Mouse (Mus musculus): ENCODE measurements at regions not wholly inside any gene's neighbourhood (a gene's known extent, or its start where the extent isn't known, plus 50 kb on each side); places are given as distances from the start of the nearest gene placed in this dataset.

- no peak for DNase-seq (ENCODE audit: low spot score in 2 of 2)
Observed at GRCm38 (mm10) chrX:10770575-10770974, 55.8 kb downstream of the Mid1ip1 start.

GRCm38 (mm10) chrX:10775714-10776515, 61.1 kb downstream of the Mid1ip1 start:
- DNase-seq (ENCODE audit: low spot score in 2 of 2): peak in 1 of 2 experiments; percentile 23

- DNase-seq (ENCODE audit: low spot score in 2 of 2): no peak
Observed at GRCm38 (mm10) chrX:10776516-10776818, 61.7 kb downstream of the Mid1ip1 start.

GRCm38 (mm10) chrX:10778014-10778413, 63.2 kb downstream of the Mid1ip1 start:
- DNase-seq (ENCODE audit: low spot score in 2 of 2): no peak

- no peak for DNase-seq (ENCODE audit: low spot score in 2 of 2)
Observed at GRCm38 (mm10) chrX:10786359-10786758, 71.5 kb downstream of the Mid1ip1 start.

- DNase-seq (ENCODE audit: low spot score in 2 of 2): no peak
Observed at GRCm38 (mm10) chrX:10787057-10787456, 72.2 kb downstream of the Mid1ip1 start.

GRCm38 (mm10) chrX:10820313-10820920, 105.6 kb downstream of the Mid1ip1 start:
- DNase-seq (ENCODE audit: low spot score in 2 of 2): no peak

GRCm38 (mm10) chrX:10833681-10834080, 118.9 kb downstream of the Mid1ip1 start:
- DNase-seq (ENCODE audit: low spot score in 2 of 2): no peak

GRCm38 (mm10) chrX:10857089-10857488, 142.3 kb downstream of the Mid1ip1 start:
- no peak for DNase-seq (ENCODE audit: low spot score in 2 of 2)

GRCm38 (mm10) chrX:10857668-10858067, 142.9 kb downstream of the Mid1ip1 start:
- DNase-seq (ENCODE audit: low spot score in 2 of 2): no peak

GRCm38 (mm10) chrX:10871613-10872012, 156.8 kb downstream of the Mid1ip1 start:
- DNase-seq (ENCODE audit: low spot score in 2 of 2): no peak

- DNase-seq (ENCODE audit: low spot score in 2 of 2): no peak
Observed at GRCm38 (mm10) chrX:10877856-10878255, 163.0 kb downstream of the Mid1ip1 start.

- no peak for DNase-seq (ENCODE audit: low spot score in 2 of 2)
Observed at GRCm38 (mm10) chrX:10878922-10879321, 164.1 kb downstream of the Mid1ip1 start.

GRCm38 (mm10) chrX:10883729-10884464, 169.1 kb downstream of the Mid1ip1 start:
- no peak for DNase-seq (ENCODE audit: low spot score in 2 of 2)

GRCm38 (mm10) chrX:10892815-10893214, 178.0 kb downstream of the Mid1ip1 start:
- no peak for DNase-seq (ENCODE audit: low spot score in 2 of 2)

- no peak for DNase-seq (ENCODE audit: low spot score in 2 of 2)
Observed at GRCm38 (mm10) chrX:10896193-10896955, 181.6 kb downstream of the Mid1ip1 start.

- no peak for DNase-seq (ENCODE audit: low spot score in 2 of 2)
Observed at GRCm38 (mm10) chrX:10902686-10903085, 187.9 kb downstream of the Mid1ip1 start.

- no peak for DNase-seq (ENCODE audit: low spot score in 2 of 2)
Observed at GRCm38 (mm10) chrX:10904072-10904471, 189.3 kb downstream of the Mid1ip1 start.

- DNase-seq (ENCODE audit: low spot score in 2 of 2): no peak
Observed at GRCm38 (mm10) chrX:10904889-10905288, 190.1 kb downstream of the Mid1ip1 start.

GRCm38 (mm10) chrX:10911127-10912061, 196.6 kb downstream of the Mid1ip1 start:
- peak in 1 of 2 experiments; percentile 4 for DNase-seq (ENCODE audit: low spot score in 2 of 2)

Data from left cerebral cortex, adult 8-10 months (tissue).